Mouse (Mus musculus): ENCODE results near the gene Il4ra. TPM values are rescaled to one million over a fixed set of nuclear protein-coding genes. Genes with fewer than 3 reads are reported as not detected.

The Il4ra gene
- polyA plus RNA-seq, 1 experiment from 2014 or later = 7.3 TPM

DNA sequence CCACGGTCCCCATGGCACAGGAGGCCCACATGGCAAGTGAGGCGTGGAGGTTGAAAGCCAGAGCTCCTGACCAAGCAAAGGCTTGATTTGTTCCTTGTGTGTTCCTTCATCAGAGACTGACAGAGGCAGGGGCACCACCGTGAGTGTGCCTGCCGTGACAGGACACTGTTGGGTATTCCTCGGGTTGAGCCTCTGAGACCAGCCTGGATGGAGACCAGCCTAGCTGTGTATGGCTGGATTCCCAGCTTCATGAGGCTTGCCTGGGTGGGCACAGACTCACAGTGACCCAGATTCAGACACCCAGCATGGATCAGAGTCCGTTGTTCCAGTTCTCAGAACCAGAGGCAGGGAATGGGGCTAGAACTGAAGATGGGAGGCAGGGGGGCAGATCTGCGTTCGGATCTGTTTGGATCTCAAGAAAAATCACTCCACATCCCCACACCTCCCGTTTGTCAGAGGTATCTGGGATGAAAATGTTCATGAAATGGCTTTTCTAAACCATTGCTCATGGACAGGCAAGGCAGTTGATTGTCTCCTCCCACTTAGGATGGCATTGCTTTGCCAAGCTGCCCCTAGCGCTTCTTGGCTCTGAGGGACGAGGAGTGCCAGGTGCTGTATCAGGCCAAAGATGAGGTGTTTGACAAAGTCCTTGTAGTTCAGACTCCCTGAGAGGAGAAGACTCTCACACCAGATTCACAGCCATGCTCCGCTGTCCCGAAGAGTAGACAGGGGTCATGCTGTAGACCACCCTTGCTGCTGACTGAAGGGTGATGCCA is 1.9 kb downstream of the Il4ra start:
- Histone ChIP-seq H3K4me1 (peaks cover 14% of the 10 kb centered on the region), H3K27ac (no peak overlapping the region), H3K9ac (no peak overlapping the region), H3K9me3 (replicated peaks) (no peaks in the 10 kb centered on the region), H3K4me3 (no peak overlapping the region), H3K4me2 (replicated peaks) (no peak overlapping the region), H3K36me3 (no peaks in the 10 kb centered on the region), H3K27me3 (peaks cover 33% of the 10 kb centered on the region)
- 85% methylated on average over 13 of the region's 13 CpGs for WGBS
- no peak for ATAC-seq (ENCODE audit: low FRiP score)

GRCm38 (mm10) chr7:125554456-125555114 is 2.7 kb downstream of the Il4ra start:
- WGBS = 85% methylated on average over 9 of the region's 9 CpGs

DNA sequence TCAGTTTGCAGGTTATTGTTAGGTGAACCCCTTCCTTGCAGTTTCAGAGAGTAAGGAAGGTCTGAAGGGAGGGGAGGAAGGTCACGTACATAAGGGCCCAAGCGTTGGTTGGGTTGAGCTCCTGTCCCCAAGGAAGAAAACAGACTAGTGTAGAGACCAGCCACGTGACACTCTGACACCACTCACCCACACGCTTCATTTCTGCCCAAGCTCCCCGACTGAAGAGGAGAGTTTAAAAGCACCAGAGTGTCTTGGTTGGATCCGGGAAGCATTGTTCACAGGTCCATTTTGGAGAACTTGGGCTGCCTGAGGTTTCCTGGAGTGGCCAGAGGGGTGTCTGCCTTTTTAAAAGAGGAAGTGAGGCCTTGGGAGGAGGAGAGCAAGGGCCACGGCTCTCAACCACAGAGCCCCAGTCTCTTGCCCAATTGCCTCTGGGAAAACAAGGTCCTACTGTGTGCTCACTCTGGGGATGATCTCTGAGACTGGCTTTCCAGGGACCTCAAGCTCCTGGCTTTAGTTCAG is 3.5 kb downstream of the Il4ra start:
- Histone ChIP-seq H3K4me1 (peaks cover 14% of the 10 kb centered on the region), H3K27me3 (peaks cover 25% of the 10 kb centered on the region), H3K27ac (no peak overlapping the region), H3K4me2 (replicated peaks) (no peak overlapping the region), H3K9me3 (replicated peaks) (no peaks in the 10 kb centered on the region), H3K4me3 (no peak overlapping the region), H3K36me3 (no peaks in the 10 kb centered on the region), H3K9ac (no peak overlapping the region)
- no peak for ATAC-seq (ENCODE audit: low FRiP score)
- 82% methylated on average over 7 of the region's 7 CpGs for WGBS

More at GRCm38 (mm10) chr7:125554456-125555114, 2.7 kb downstream of the Il4ra start:
- Histone ChIP-seq H3K4me2 (replicated peaks) (no peak overlapping the region), H3K9ac (no peak overlapping the region), H3K9me3 (replicated peaks) (no peaks in the 10 kb centered on the region), H3K27me3 (peaks cover 33% of the 10 kb centered on the region), H3K36me3 (no peaks in the 10 kb centered on the region), H3K4me1 (peaks cover 14% of the 10 kb centered on the region), H3K27ac (no peak overlapping the region), H3K4me3 (no peak overlapping the region)
- no peak for ATAC-seq (ENCODE audit: low FRiP score)

DNA sequence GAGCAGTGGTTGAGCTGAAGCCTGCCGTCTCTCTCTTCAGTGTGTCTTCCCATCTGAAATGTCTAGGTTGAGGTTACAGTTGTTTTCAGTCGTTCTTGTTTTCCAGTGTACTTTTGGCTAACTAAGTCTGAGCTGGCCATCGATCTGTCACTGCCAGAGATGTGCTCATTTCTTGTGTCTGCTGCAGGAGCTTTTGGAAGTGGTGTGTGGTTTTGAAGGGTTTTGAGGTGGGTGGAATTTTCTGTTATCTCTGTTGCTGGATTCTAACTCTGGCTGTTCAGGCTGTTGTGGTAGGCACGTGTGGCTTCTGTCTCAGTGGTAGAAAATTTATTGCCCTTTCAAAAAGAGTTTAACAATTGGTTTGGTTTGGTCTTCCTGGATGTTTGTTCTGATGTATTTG is 4.2 kb downstream of the Il4ra start:
- H3K4me2 ChIP-seq (replicated peaks) = no peak overlapping the region
- H3K9me3 ChIP-seq (replicated peaks) = no peaks in the 10 kb centered on the region
- peaks cover 18% of the 10 kb centered on the region for H3K27me3 ChIP-seq
- 75% methylated on average over 4 of the region's 4 CpGs for WGBS
- H3K4me3 ChIP-seq = no peak overlapping the region
- no peak overlapping the region for H3K27ac ChIP-seq
- H3K4me1 ChIP-seq = peaks cover 14% of the 10 kb centered on the region
- H3K36me3 ChIP-seq = no peaks in the 10 kb centered on the region
- no peak overlapping the region for H3K9ac ChIP-seq
- no peak for ATAC-seq (ENCODE audit: low FRiP score)

- Histone ChIP-seq H3K4me1 (peaks cover 7% of the 10 kb centered on the region; the same call in 1 of the 2 replicates), H3K4me3 (no peak overlapping the region), H3K9me3 (replicated peaks) (no peaks in the 10 kb centered on the region), H3K27ac (no peak overlapping the region), H3K36me3 (no peaks in the 10 kb centered on the region), H3K27me3 (peaks cover 13% of the 10 kb centered on the region), H3K9ac (no peak overlapping the region), H3K4me2 (replicated peaks) (no peak overlapping the region)
- no peak for ATAC-seq (ENCODE audit: low FRiP score)
- 67% methylated on average over 8 of the region's 8 CpGs for WGBS
These were observed 4.9 kb downstream of the Il4ra start for GRCm38 (mm10) chr7:125556865-125557264.

DNA sequence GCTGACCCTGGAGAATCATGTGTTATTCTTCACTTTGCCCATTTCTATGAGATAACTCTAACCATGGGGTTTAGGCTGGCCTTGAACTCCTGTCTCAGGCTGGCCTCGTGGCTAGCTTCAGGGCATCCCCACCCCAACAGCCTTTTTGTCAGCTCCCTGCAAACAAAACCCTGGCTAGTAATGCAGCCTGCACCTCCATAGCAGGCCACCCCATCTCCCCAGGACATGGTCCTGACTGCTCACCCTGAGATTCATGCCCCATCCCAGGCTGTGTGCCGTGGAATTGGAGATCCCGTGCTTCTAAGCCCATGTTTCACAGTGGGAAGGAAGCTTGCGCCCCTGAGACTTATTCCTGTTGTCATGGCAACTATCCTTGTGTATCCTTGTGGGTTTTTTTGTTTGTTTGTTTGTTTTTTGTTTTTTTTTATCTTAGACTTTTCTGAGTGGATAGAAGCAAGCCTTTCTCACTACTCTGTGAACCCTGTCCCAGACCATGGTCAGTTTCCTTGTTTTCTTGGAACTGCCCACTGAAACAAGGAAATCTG is 6.6 kb downstream of the Il4ra start:
- no peak overlapping the region for H3K27ac ChIP-seq
- no peaks in the 10 kb centered on the region for H3K9me3 ChIP-seq (replicated peaks)
- no peak overlapping the region for H3K4me3 ChIP-seq
- H3K4me2 ChIP-seq (replicated peaks) = no peak overlapping the region
- H3K4me1 ChIP-seq = no peaks in the 10 kb centered on the region
- 65% methylated on average over 4 of the region's 4 CpGs for WGBS
- ATAC-seq (ENCODE audit: low FRiP score) = no peak
- no peaks in the 10 kb centered on the region for H3K36me3 ChIP-seq
- no peak overlapping the region for H3K9ac ChIP-seq
- H3K27me3 ChIP-seq = peaks cover 3% of the 10 kb centered on the region; the same call in 1 of the 2 replicates

DNA sequence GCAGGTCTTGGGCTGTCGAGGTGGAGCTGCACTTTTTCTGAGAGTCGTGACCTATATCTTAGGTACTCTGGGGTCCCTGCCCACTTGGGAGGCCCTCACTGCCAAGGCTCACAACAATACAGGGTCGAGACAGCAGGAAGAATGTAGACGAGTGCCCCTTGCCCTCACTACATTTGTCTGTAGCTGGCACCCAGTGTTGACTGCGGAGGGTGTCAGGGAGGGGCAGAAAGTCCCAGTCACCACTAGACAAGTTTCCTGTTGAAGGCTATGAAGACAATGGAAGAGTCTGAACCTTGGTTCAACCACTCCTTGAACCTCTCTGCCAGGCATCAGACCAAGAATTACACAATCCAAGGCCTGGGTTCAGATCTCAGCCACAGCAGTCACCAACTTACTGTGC is 7.1 kb downstream of the Il4ra start:
- no peak overlapping the region for H3K27ac ChIP-seq
- H3K27me3 ChIP-seq = no peaks in the 10 kb centered on the region
- no peaks in the 10 kb centered on the region for H3K4me1 ChIP-seq
- no peaks in the 10 kb centered on the region for H3K36me3 ChIP-seq
- no peak overlapping the region for H3K4me2 ChIP-seq (replicated peaks)
- WGBS = 56% methylated on average over 5 of the region's 5 CpGs
- no peak overlapping the region for H3K9ac ChIP-seq
- no peak overlapping the region for H3K4me3 ChIP-seq
- no peaks in the 10 kb centered on the region for H3K9me3 ChIP-seq (replicated peaks)
- ATAC-seq (ENCODE audit: low FRiP score) = no peak

- Histone ChIP-seq H3K27ac (no peak overlapping the region), H3K4me2 (replicated peaks) (no peak overlapping the region), H3K4me1 (no peaks in the 10 kb centered on the region), H3K4me3 (no peak overlapping the region), H3K9me3 (replicated peaks) (no peaks in the 10 kb centered on the region), H3K36me3 (no peaks in the 10 kb centered on the region), H3K27me3 (no peaks in the 10 kb centered on the region), H3K9ac (no peak overlapping the region)
- 91% methylated on average over 10 of the region's 10 CpGs for WGBS
- ATAC-seq (ENCODE audit: low FRiP score) = no peak
These were observed 7.6 kb downstream of the Il4ra start for GRCm38 (mm10) chr7:125559537-125559936.

- Histone ChIP-seq H3K9me3 (replicated peaks) (no peaks in the 10 kb centered on the region), H3K27ac (no peak overlapping the region), H3K36me3 (no peaks in the 10 kb centered on the region), H3K4me3 (no peak overlapping the region), H3K4me1 (no peaks in the 10 kb centered on the region), H3K4me2 (replicated peaks) (no peak overlapping the region), H3K9ac (no peak overlapping the region), H3K27me3 (no peaks in the 10 kb centered on the region)
- no peak for ATAC-seq (ENCODE audit: low FRiP score)
- 85% methylated on average over 7 of the region's 7 CpGs for WGBS
These were observed 8.3 kb downstream of the Il4ra start for GRCm38 (mm10) chr7:125560146-125560785.

GRCm38 (mm10) chr7:125561085-125561690 is 9.3 kb downstream of the Il4ra start:
- ATAC-seq (ENCODE audit: low FRiP score) = no peak
- 59% methylated on average over 9 of the region's 9 CpGs for WGBS
- no peaks in the 10 kb centered on the region for H3K36me3 ChIP-seq
- no peaks in the 10 kb centered on the region for H3K9me3 ChIP-seq (replicated peaks)
- H3K4me3 ChIP-seq = no peak overlapping the region
- H3K27ac ChIP-seq = no peak overlapping the region
- no peaks in the 10 kb centered on the region for H3K27me3 ChIP-seq
- no peak overlapping the region for H3K4me2 ChIP-seq (replicated peaks)
- peaks cover 4% of the 10 kb centered on the region; the same call in 1 of the 2 replicates for H3K4me1 ChIP-seq
- H3K9ac ChIP-seq = no peak overlapping the region

GRCm38 (mm10) chr7:125562413-125562812 is 10.5 kb downstream of the Il4ra start:
- no peak overlapping the region for H3K4me3 ChIP-seq
- H3K27ac ChIP-seq = no peak overlapping the region
- H3K4me2 ChIP-seq (replicated peaks) = no peak overlapping the region
- WGBS = 77% methylated on average over 4 of the region's 4 CpGs
- no peak for ATAC-seq (ENCODE audit: low FRiP score)
- no peaks in the 10 kb centered on the region for H3K9me3 ChIP-seq (replicated peaks)
- peaks cover 4% of the 10 kb centered on the region; the same call in 1 of the 2 replicates for H3K4me1 ChIP-seq
- no peak overlapping the region for H3K9ac ChIP-seq
- no peaks in the 10 kb centered on the region for H3K27me3 ChIP-seq
- H3K36me3 ChIP-seq = no peaks in the 10 kb centered on the region

- Histone ChIP-seq H3K4me1 (peaks cover 4% of the 10 kb centered on the region; the same call in 1 of the 2 replicates), H3K27ac (no peak overlapping the region), H3K36me3 (no peaks in the 10 kb centered on the region), H3K4me2 (replicated peaks) (no peak overlapping the region), H3K9ac (no peak overlapping the region), H3K4me3 (no peak overlapping the region), H3K27me3 (no peaks in the 10 kb centered on the region), H3K9me3 (replicated peaks) (no peaks in the 10 kb centered on the region)
- no peak for ATAC-seq (ENCODE audit: low FRiP score)
- WGBS = 86% methylated on average over 3 of the region's 3 CpGs
These were observed 11.2 kb downstream of the Il4ra start for GRCm38 (mm10) chr7:125563093-125563492.
